Mouse (Mus musculus) forebrain, postnatal 0 days (tissue): ENCODE results near the gene Dusp23. TPM values are rescaled to one million over a fixed set of nuclear protein-coding genes. Genes with fewer than 3 reads are reported as not detected.

Experiments used
- ATAC-seq: fragments of 200-750 bp; cut with Nextera tagmentation; 2 replicates; pipeline ENCODE4 v1.8.0; 2017; ENCODE audit warnings: mild to moderate bottlenecking, moderate library complexity
- DNase-seq: peaks from one replicate; pipeline ENCODE4 v3.0.0-alpha.2; 2015
- H3K27ac ChIP-seq: fragments of 300-500 bp; sonication (generic); 2 replicates; pipeline ENCODE4 v1.5.1; 2014; ENCODE audit warnings: low read depth, mild to moderate bottlenecking, antibody characterized with exemption, low read length, moderate library complexity, mixed read lengths
- H3K27me3 ChIP-seq: fragments of 300-500 bp; sonication (generic); 2 replicates; pipeline ENCODE4 v1.6.1; 2014; ENCODE audit warnings: mild to moderate bottlenecking, low read length, mixed read lengths; ENCODE audit not compliant: insufficient read depth
- H3K36me3 ChIP-seq: fragments of 300-500 bp; sonication (generic); 2 replicates; pipeline ENCODE4 v1.6.1; 2014; ENCODE audit warnings: mild to moderate bottlenecking, moderate library complexity; ENCODE audit not compliant: insufficient read depth
- H3K4me1 ChIP-seq: fragments of 300-500 bp; sonication (generic); 2 replicates; pipeline ENCODE4 v1.6.1; 2014; ENCODE audit warnings: antibody characterized with exemption; ENCODE audit not compliant: insufficient read depth
- H3K4me2 ChIP-seq: fragments of 300-500 bp; sonication (generic); 2 replicates; pipeline ENCODE4 v1.6.1; 2014; ENCODE audit warnings: low read depth, mild to moderate bottlenecking, moderate library complexity
- H3K4me3 ChIP-seq: fragments of 300-500 bp; sonication (generic); 2 replicates; pipeline ENCODE4 v1.5.1; 2014; ENCODE audit warnings: low read depth, low read length, mixed read lengths
- H3K9ac ChIP-seq: fragments of 300-500 bp; sonication (generic); 2 replicates; pipeline ENCODE4 v1.6.1; 2014; ENCODE audit warnings: mild to moderate bottlenecking
- H3K9me3 ChIP-seq: fragments of 300-500 bp; sonication (generic); 2 replicates; pipeline ENCODE4 v1.6.1; 2016; ENCODE audit warnings: low read length
- CTCF ChIP-seq: sonication (generic); IDR thresholded peaks from 2 replicates; pipeline ENCODE4 v1.5.1; 2016; ENCODE audit warnings: antibody characterized with exemption, control low read depth, low read depth
- WGBS: fragments of 180-500 bp; shearing (Covaris S2); extraction: QIAGEN DNeasy Blood & Tissue Kit; methylation state at CpG from one replicate; pipeline ENCODE4 v1.1.7; 2014; 5-methylcytosine and 5-hydroxymethylcytosine counted together
- polyA plus RNA-seq: library from polyadenylated mRNA; unstranded; fragments of >200 nt; fragmentation: Nextera tagmentation; extraction: Ambion mirVana; gene quantifications from 2 replicates; pipeline ENCODE4 v1.2.1, GENCODE M21; 2015
- total RNA-seq: library from RNA; depleted of rRNA; stranded (reverse); fragments of >200 nt; gene quantifications from 2 replicates; pipeline ENCODE4 v1.2.3, GENCODE M21; 2014

Dusp23 gene
- total and polyA plus RNA-seq, 2 experiments from 2014 or later = 3.0 to 8.9 TPM

- WGBS = 71% methylated on average over 4 of the region's 4 CpGs
- no peak for DNase-seq
- Histone ChIP-seq H3K9me3 (no peaks in the 10 kb centered on the region), H3K4me1 (no peaks in the 10 kb centered on the region), H3K4me2 (no peak overlapping the region), H3K27ac (no peak overlapping the region), H3K36me3 (no peaks in the 10 kb centered on the region), H3K9ac (no peak overlapping the region), H3K27me3 (no peaks in the 10 kb centered on the region), H3K4me3 (no peak overlapping the region)
- peak; percentile 52 for TF ChIP-seq CTCF
- ATAC-seq = no peak
Measured at GRCm38 (mm10) chr1:172637801-172638200, 5.0 kb upstream of the Dusp23 start.

- ATAC-seq (no peak), DNase-seq (no peak)
- Histone ChIP-seq H3K4me1 (no peaks in the 10 kb centered on the region), H3K9me3 (no peaks in the 10 kb centered on the region), H3K27ac (no peak overlapping the region), H3K36me3 (no peaks in the 10 kb centered on the region), H3K9ac (no peak overlapping the region), H3K4me3 (no peak overlapping the region), H3K4me2 (no peak overlapping the region), H3K27me3 (no peaks in the 10 kb centered on the region)
- 90% methylated on average over 5 of the region's 5 CpGs for WGBS
- no peak for TF ChIP-seq CTCF
Measured at GRCm38 (mm10) chr1:172636266-172636665, 3.5 kb upstream of the Dusp23 start.

GRCm38 (mm10) chr1:172635258-172635657 lies 2.5 kb upstream of the Dusp23 start:
- no peaks in the 10 kb centered on the region for H3K9me3 ChIP-seq
- WGBS = 74% methylated on average over 4 of the region's 4 CpGs
- H3K27ac ChIP-seq = no peak overlapping the region
- H3K27me3 ChIP-seq = no peaks in the 10 kb centered on the region
- no peak for ATAC-seq
- no peak for TF ChIP-seq CTCF
- H3K4me2 ChIP-seq = no peak overlapping the region
- DNase-seq = no peak
- no peaks in the 10 kb centered on the region for H3K4me1 ChIP-seq
- H3K4me3 ChIP-seq = no peak overlapping the region
- H3K9ac ChIP-seq = no peak overlapping the region
- H3K36me3 ChIP-seq = no peaks in the 10 kb centered on the region

- WGBS = 92% methylated on average over 2 of the region's 2 CpGs
- Histone ChIP-seq H3K9me3 (no peaks in the 10 kb centered on the region), H3K4me3 (no peak overlapping the region), H3K36me3 (no peaks in the 10 kb centered on the region), H3K27ac (no peak overlapping the region), H3K4me1 (no peaks in the 10 kb centered on the region), H3K27me3 (no peaks in the 10 kb centered on the region), H3K4me2 (no peak overlapping the region), H3K9ac (no peak overlapping the region)
- DNase-seq (no peak), ATAC-seq (no peak)
- TF ChIP-seq CTCF = no peak
Measured at GRCm38 (mm10) chr1:172634136-172634535, 1.4 kb upstream of the Dusp23 start.

GRCm38 (mm10) chr1:172631721-172632120 lies 1.0 kb downstream of the Dusp23 start:
- Histone ChIP-seq H3K27ac (no peak overlapping the region), H3K4me2 (no peak overlapping the region), H3K27me3 (no peaks in the 10 kb centered on the region), H3K9me3 (no peaks in the 10 kb centered on the region), H3K9ac (no peak overlapping the region), H3K4me3 (no peak overlapping the region), H3K4me1 (no peaks in the 10 kb centered on the region), H3K36me3 (no peaks in the 10 kb centered on the region)
- no peak for TF ChIP-seq CTCF
- DNase-seq (no peak), ATAC-seq (no peak)
- 87% methylated on average over 5 of the region's 5 CpGs for WGBS

GRCm38 (mm10) chr1:172629831-172630230 lies 2.9 kb downstream of the Dusp23 start:
- Histone ChIP-seq H3K27me3 (no peaks in the 10 kb centered on the region), H3K4me3 (no peak overlapping the region), H3K36me3 (no peaks in the 10 kb centered on the region), H3K4me2 (no peak overlapping the region), H3K9ac (no peak overlapping the region), H3K4me1 (no peaks in the 10 kb centered on the region), H3K27ac (no peak overlapping the region), H3K9me3 (no peaks in the 10 kb centered on the region)
- ATAC-seq = no peak
- no peak for DNase-seq
- TF ChIP-seq CTCF = no peak
- 80% methylated on average over 7 of the region's 7 CpGs for WGBS

GRCm38 (mm10) chr1:172626306-172626705 lies 6.5 kb downstream of the Dusp23 start:
- WGBS = 96% methylated on average over 3 of the region's 3 CpGs
- no peak for DNase-seq
- Histone ChIP-seq H3K27me3 (no peaks in the 10 kb centered on the region), H3K27ac (no peak overlapping the region), H3K9me3 (no peaks in the 10 kb centered on the region), H3K36me3 (no peaks in the 10 kb centered on the region), H3K4me3 (no peak overlapping the region), H3K4me1 (no peaks in the 10 kb centered on the region), H3K9ac (no peak overlapping the region), H3K4me2 (no peak overlapping the region)
- no peak for ATAC-seq
- no peak for TF ChIP-seq CTCF

GRCm38 (mm10) chr1:172624081-172624480 lies 8.7 kb downstream of the Dusp23 start:
- Histone ChIP-seq H3K4me2 (no peak overlapping the region), H3K27ac (no peak overlapping the region), H3K4me3 (no peak overlapping the region), H3K36me3 (no peaks in the 10 kb centered on the region), H3K9ac (no peak overlapping the region), H3K4me1 (no peaks in the 10 kb centered on the region), H3K9me3 (no peaks in the 10 kb centered on the region), H3K27me3 (no peaks in the 10 kb centered on the region)
- TF ChIP-seq CTCF = no peak
- WGBS = 84% methylated on average over 3 of the region's 3 CpGs
- DNase-seq (no peak), ATAC-seq (no peak)
